In the genomic region with DNA sequence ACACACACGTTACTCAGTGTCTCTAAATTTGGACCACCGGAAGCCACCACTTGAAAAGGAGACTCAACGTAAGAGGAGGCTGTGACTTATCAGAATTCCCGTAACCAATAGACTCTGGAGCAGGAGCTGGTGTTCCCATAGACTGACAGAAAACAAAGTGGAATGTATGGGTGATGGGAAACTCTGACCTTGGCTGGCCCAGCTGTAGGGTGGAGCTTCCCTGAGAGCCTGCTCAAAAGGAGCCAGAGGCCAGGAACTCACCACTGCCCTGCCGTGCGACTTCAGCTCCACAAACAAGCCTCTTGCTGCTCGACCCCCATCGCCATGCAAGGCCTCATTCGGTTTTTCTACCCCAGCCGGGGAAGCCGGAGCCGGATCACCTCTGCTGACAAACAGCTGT, we compare ENCODE assay signal across 14 mouse cellular contexts. TPM values are rescaled to one million over a fixed set of nuclear protein-coding genes. Genes with fewer than 3 reads are reported as not detected.
DNase-seq lines count a peak whose midpoint lies in the region; ATAC-seq and TF ChIP-seq lines count a peak whose summit lies in the region.
"Had no signal": no experiment of that assay in that cellular context is flagged by ENCODE, and none has a peak within 500 bp of the region (broad histone marks: within the 10 kb centered on the region; RNA-seq: fewer than 3 reads in every experiment).

No protein-coding gene starts in this region.

- no peaks in the 10 kb centered on the region for H3K27me3 ChIP-seq in intestine, embryonic 15.5 days (replicated peaks)
- no peaks in the 10 kb centered on the region for H3K27me3 ChIP-seq in stomach, embryonic 14.5 days (ENCODE audit: control insufficient read depth, insufficient read depth, low read length)

- H3K4me3 ChIP-seq in layer of hippocampus, adult 2 months = no peak overlapping the region
- H3K4me3 ChIP-seq in intestine, embryonic 15.5 days (replicated peaks) = no peak overlapping the region
- no peak overlapping the region for H3K4me3 ChIP-seq in stomach, embryonic 14.5 days (ENCODE audit: low read depth, low read length)
- H3K4me3 ChIP-seq: myocyte had no signal

- peak; percentile 51 for DNase-seq in adrenal gland, adult 2 months
- no peak for DNase-seq in adrenal gland, postnatal 4 days (ENCODE audit: low spot score in 2 of 2)
- no peak for DNase-seq in layer of hippocampus, adult 2 months (ENCODE audit: low spot score in 2 of 2)
- no peak for DNase-seq in layer of hippocampus, adult 9-11 months
- no peak for DNase-seq in ovary, postnatal 14 days (ENCODE audit: low spot score)
- no peak for DNase-seq in urinary bladder, adult 2 months (ENCODE audit: low spot score)
- DNase-seq: cerebellum, postnatal 14 days; gastrocnemius, postnatal 25 days; kidney, adult 9 months; thymus, postnatal 25 days had no signal

- H3K27ac ChIP-seq in layer of hippocampus, adult 2 months = peak overlapping the region; percentile 11; the same call in 1 of the 2 replicates
- 0 out of 2 replicates have a peak overlapping the region, but pooled peaks have one; percentile 22 for H3K27ac ChIP-seq in intestine, embryonic 15.5 days
- H3K27ac ChIP-seq in stomach, embryonic 14.5 days (ENCODE audit: low read length) = 0 out of 2 replicates have a peak overlapping the region, but pooled peaks have one; percentile 11

- WGBS in intestine, embryonic 15.5 days = 65% methylated on average over 12 of the region's 12 CpGs
- WGBS in stomach, embryonic 14.5 days = 50% methylated on average over 12 of the region's 12 CpGs

- no peak overlapping the region for H3K9ac ChIP-seq in intestine, embryonic 15.5 days
- H3K9ac ChIP-seq in stomach, embryonic 14.5 days (replicated peaks; ENCODE audit: low read depth, low read length) = no peak overlapping the region

- H3K9me3 ChIP-seq in intestine, embryonic 15.5 days = no peaks in the 10 kb centered on the region
- no peaks in the 10 kb centered on the region for H3K9me3 ChIP-seq in stomach, embryonic 14.5 days (ENCODE audit: control insufficient read depth, low read depth, low read length)

- peaks cover 18% of the 10 kb centered on the region for H3K36me3 ChIP-seq in intestine, embryonic 15.5 days
- peaks cover 36% of the 10 kb centered on the region for H3K36me3 ChIP-seq in stomach, embryonic 14.5 days (ENCODE audit: control insufficient read depth, insufficient read depth, low read length)
- H3K36me3 ChIP-seq: G1E had no signal

- no peaks in the 10 kb centered on the region; the same call in none of the 2 replicates for H3K4me1 ChIP-seq in intestine, embryonic 15.5 days (replicated peaks)
- 0 out of 2 replicates have a peak, but pooled peaks cover 6% of the 10 kb centered on the region for H3K4me1 ChIP-seq in stomach, embryonic 14.5 days (ENCODE audit: control insufficient read depth, insufficient read depth, low read length)

- no peak for TF ChIP-seq CTCF in layer of hippocampus, adult 2 months (conservative IDR thresholded peaks at IDR 0.05)

- no peak for ATAC-seq in intestine, embryonic 15.5 days
- ATAC-seq in stomach, embryonic 14.5 days (ENCODE audit: insufficient number of reproducible peaks, insufficient read depth, low FRiP score, low read depth) = no peak

- no peak overlapping the region for H3K4me2 ChIP-seq in intestine, embryonic 15.5 days (replicated peaks)
- H3K4me2 ChIP-seq in stomach, embryonic 14.5 days (replicated peaks; ENCODE audit: low read depth, low read length) = no peak overlapping the region

RNA-seq across cellular contexts. Expression of gene Specc1l, which starts 38.2 kb away (rescaled TPM):
- 10 to 100 TPM; 58.8 to 64.0 TPM for total RNA-seq in adrenal gland, adult 2 months (2021)
- 24.3 and 27.8 TPM in 2 replicates for polyA plus RNA-seq in adrenal gland, adult 2 months (2012; rRNA removed)
- 10 to 100 TPM; 65.2 to 65.7 TPM for total RNA-seq in adrenal gland, postnatal 4 days (2021)
- total RNA-seq in layer of hippocampus, adult 2 months (2021) = 10 to 100 TPM; 43.4 to 48.3 TPM
- 25.8 and 27.4 TPM in 2 replicates for polyA plus RNA-seq in intestine, embryonic 15.5 days (2015; fragmentation: Nextera tagmentation; extraction: Ambion mirVana)
- polyA plus RNA-seq in stomach, embryonic 14.5 days (2014; fragmentation: Nextera tagmentation; extraction: Ambion mirVana) = 32.5 and 32.7 TPM in 2 replicates
- polyA plus RNA-seq in urinary bladder, adult 2 months (2012; rRNA removed) = 23.5 and 33.1 TPM in 2 replicates
